Mouse (Mus musculus) monocyte, adult 5-6 weeks (primary cell): ENCODE data around the gene Smpd2. TPM values are rescaled to one million over a fixed set of nuclear protein-coding genes. Genes with fewer than 3 reads are reported as not detected.

Experiments used
- ATAC-seq: fragments of 153-309, 156-312 bp; replicated peaks from 2 replicates; pipeline ENCODE4 v1.8.0; 2017; ENCODE audit warnings: mild to moderate bottlenecking; ENCODE audit not compliant: low TSS enrichment, insufficient number of reproducible peaks, severe bottlenecking, poor library complexity, low FRiP score
- total RNA-seq: library from RNA; stranded (forward); fragments of 200-1000, 200-491, 200-594 nt; gene quantifications from 3 replicates; pipeline ENCODE4 v1.2.3, GENCODE M21; 2017

Smpd2 gene
- total RNA-seq, 1 experiment from 2014 or later: 20.3 TPM

DNA sequence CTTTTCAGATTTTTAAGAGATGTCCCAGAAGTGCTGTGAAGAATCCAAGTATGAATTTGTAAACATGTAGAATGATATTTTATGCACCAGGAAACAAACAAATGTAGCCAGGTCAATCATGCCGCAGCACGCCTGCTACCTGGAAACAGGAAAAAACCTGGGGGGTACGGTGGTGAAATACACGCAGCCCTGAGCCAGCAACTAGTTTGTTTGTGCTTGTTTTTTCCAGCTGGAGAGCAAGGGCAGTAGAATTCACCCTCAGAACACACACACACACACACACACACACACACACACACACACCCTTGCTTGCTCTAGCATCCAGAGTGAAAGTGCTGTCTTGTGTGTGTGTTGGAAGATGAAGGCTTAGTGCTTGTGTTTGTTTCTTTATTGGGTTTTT is 942 bp upstream of the Smpd2 start:
- no peak for ATAC-seq

- ATAC-seq: no peak
Observed at GRCm38 (mm10) chr10:41490518-41490873, 327 bp upstream of the Smpd2 start.

DNA sequence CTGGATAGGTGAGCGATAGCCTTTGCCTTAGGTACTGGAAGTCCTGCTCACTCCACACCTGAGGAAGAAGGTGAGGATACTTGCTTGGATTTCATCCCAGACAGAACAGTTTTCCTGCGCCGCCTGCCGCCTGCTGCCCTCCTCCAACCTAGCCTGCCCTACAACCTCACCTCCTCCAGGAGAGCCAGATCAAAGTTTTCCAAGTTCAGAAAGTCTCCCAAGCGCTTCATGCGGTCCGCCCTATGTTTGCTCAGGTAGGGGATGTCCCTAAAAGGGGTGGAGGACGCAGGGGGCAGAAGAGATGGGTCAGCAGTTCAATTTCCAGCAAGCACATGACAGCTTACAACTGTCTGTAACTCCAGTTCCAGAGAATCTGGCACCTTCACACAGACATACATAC is 875 bp downstream of the Smpd2 start:
- ATAC-seq: no peak

- no peak for ATAC-seq
Observed at GRCm38 (mm10) chr10:41488877-41489276, 1.3 kb downstream of the Smpd2 start.

GRCm38 (mm10) chr10:41486506-41487170 is 3.5 kb downstream of the Smpd2 start:
- no peak for ATAC-seq

GRCm38 (mm10) chr10:41485778-41486177 is 4.4 kb downstream of the Smpd2 start:
- ATAC-seq: no peak

DNA sequence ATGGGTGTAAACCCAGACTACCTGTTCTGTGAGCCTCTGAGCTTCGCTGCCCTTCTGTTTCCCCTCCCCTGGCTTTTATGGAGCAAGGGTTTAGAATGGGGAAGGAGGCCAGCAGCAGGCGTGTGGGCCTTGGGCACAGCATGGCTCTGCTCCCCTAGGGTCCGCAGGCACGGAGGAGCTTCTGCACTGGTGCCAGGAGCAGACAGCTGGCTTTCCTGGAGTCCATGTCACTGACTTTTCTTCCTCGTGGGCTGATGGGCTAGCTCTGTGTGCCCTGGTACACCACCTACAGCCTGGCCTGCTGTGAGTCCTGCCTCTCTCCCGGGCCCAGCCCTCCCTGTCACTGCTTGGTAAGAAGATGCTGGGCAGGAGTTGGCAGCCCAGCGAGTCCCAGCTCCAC is 7.7 kb downstream of the Smpd2 start:
- no peak for ATAC-seq

GRCm38 (mm10) chr10:41480938-41481880 is 9.0 kb downstream of the Smpd2 start:
- ATAC-seq: no peak

DNA sequence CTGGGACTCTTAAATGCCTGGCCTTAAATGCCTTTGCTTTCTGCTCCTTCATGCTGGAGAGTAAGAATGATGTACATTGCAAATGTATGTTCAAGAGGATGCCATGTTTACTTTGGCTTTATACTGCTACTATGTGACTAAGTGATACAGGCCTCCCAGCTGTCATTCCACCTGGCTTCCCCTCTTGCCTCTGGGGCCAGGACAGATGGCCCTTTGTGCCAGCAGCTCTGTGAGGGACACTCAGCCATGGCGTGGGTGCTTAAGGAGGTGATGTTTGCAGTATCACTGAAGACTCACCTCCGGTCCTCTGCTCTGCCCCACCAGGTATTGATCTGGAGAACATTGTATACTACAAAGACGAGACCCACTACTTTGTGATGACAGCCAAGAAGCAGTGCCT is 10.2 kb downstream of the Smpd2 start:
- ATAC-seq: no peak

DNA sequence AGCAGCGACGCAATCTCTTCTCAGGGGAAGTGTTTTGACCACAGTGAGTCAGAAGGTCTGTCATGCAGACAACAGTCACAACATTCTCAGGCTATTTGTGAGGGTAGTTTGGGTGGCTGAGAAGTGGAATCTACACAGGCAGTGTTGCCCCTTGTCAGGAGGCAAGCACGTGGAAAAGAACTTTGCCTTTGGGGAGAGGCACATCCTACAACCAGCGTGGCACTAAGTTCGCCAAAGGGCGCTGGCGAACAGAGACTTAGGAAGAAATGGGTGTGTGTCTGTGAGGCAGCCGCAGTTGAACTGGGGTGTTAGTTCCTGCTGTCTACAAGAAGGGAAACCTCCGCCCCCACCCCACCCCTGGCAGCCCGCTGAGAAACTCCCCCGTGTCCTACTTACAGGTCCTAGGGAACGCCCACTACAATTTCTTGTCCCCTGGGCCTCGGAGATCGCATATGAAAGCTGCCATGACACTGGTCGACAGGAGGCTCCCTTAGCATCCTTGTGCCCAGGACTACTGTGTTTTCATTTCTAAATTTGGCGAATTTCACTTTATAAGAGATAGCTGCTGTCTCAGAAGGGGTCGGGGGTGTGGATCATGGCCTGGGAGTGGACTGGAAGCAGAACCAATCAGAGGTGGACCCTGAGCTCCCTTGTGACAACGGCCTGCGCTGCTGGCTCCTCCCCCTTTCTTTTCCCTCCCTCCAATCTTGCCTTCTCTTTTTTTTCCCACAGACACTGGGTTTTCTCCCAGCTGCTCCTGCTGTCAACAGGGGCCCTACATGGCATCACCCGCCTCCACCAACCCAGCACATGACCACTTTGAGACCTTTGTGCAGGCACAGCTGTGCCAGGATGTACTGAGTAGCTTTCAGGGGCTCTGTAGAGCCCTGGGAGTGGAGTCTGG is 12.6 kb downstream of the Smpd2 start:
- ATAC-seq: peak; percentile 54

DNA sequence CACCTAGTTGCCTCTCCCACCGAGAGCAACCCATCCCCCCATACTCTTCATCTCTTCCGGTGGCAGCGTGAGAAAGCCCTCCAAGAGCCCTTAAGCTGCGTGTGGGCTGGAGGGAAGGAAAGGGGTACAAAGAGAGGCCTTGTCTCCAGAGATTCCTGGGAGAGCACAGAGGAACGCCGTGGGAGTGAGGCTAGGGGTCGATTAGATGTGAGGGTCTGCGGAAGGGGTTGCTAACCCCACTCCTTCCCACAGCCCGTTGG is 13.2 kb downstream of the Smpd2 start:
- no peak for ATAC-seq

- ATAC-seq: peak; percentile 20; the same call in 1 of the 2 replicates
Observed at GRCm38 (mm10) chr10:41476171-41477017, 13.8 kb downstream of the Smpd2 start, which contains the start of gene Mical1. Mical1 (plus strand) TSS chr10:41476314.

DNA sequence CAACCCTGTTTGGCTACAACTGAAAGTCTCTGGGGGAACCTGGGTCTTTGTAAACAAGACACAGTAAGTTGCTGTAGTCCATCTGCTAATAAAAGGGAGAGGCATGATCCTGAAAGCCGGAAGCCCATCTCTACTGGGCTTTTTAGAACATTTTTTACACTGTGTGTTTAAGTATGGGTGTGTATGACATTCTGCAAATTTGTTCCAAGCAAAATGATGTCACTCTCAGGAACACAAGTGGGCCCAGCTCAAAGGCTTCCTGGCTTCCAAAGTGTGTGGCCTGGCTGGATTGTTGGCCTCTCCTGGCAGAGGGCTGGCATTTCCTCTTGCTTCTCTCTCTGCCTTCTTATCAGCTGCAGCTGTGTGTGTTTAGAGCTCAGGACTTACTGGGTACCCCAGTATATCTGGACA is 15.2 kb downstream of the Smpd2 start:
- no peak for ATAC-seq

- peak; percentile 41 for ATAC-seq
Observed at GRCm38 (mm10) chr10:41473782-41474468, 16.2 kb downstream of the Smpd2 start.

GRCm38 (mm10) chr10:41472962-41473481 is 17.1 kb downstream of the Smpd2 start:
- ATAC-seq: no peak

DNA sequence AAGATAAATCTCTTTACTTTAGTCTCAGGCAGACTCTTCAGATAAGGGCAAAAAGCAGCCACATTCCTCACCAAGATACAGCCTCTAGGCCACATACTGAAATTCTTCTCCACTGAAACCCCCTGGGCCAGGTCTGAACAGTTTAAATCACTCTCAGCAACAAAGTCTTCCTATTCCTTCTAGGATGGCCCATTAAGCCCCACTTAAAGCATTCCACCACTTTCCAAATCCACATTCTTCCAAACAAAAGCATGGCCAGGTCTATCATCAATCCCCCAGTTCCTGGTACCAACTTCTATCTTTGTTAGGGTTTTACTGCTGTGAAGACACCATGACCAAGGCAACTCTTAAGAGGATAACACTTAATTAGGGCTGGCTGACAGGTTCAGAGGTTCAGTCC is 17.6 kb downstream of the Smpd2 start:
- no peak for ATAC-seq

DNA sequence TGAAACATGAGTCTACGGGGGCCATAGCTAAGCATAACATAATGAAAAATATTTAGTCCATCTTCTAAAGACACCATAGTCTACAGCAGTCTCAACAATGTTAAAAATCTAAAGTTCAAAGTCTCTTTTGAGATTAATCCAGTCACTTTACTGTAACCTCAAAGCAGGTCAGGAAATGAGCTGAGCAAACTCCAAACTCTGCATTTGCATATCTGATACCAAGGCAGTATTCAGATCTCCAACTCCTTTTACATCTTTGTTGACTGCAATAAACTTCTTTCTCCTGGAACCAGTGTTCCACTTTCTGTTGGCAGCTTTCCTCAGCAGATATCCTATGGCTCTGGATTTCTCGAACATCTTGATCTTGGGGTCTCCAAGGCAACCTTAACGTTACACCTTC is 19.5 kb downstream of the Smpd2 start:
- no peak for ATAC-seq

GRCm38 (mm10) chr10:41467325-41467724 is 22.8 kb downstream of the Smpd2 start:
- no peak for ATAC-seq
